Mouse (Mus musculus): ENCODE data around the gene Chn2. TPM values are rescaled to one million over a fixed set of nuclear protein-coding genes. Genes with fewer than 3 reads are reported as not detected.

Chn2 gene
- polyA plus RNA-seq, 1 experiment from 2014 or later, result 5.5 TPM

GRCm38 (mm10) chr6:54265384-54265783 lies 226.0 kb downstream of the Chn2 start:
- ATAC-seq (replicated peaks; ENCODE audit: low FRiP score) (no peak), DNase-seq (ENCODE audit: low spot score) (no peak)
- H3K27me3 ChIP-seq (replicated peaks; ENCODE audit: control insufficient read depth, insufficient read depth, low read length), result no peaks in the 10 kb centered on the region
- H3K4me2 ChIP-seq, result no peak overlapping the region
- H3K36me3 ChIP-seq (ENCODE audit: control insufficient read depth, insufficient read depth, low read length), result no peaks in the 10 kb centered on the region
- no peak overlapping the region for H3K27ac ChIP-seq (ENCODE audit: low read depth, low read length)
- H3K4me1 ChIP-seq (replicated peaks; ENCODE audit: control insufficient read depth, insufficient read depth, low read length), result no peaks in the 10 kb centered on the region
- 85% methylated on average over 6 of the region's 6 CpGs for WGBS
- no peaks in the 10 kb centered on the region for H3K9me3 ChIP-seq (ENCODE audit: control insufficient read depth, low read length)
- H3K4me3 ChIP-seq (ENCODE audit: low read depth, low read length), result no peak overlapping the region
- no peak overlapping the region for H3K9ac ChIP-seq (ENCODE audit: low read depth, low read length)

GRCm38 (mm10) chr6:54272556-54273378 lies 233.4 kb downstream of the Chn2 start:
- H3K36me3 ChIP-seq (ENCODE audit: control insufficient read depth, insufficient read depth, low read length), result no peaks in the 10 kb centered on the region
- 72% methylated on average over 14 of the region's 14 CpGs for WGBS
- H3K4me1 ChIP-seq (replicated peaks; ENCODE audit: control insufficient read depth, insufficient read depth, low read length), result peaks cover 7% of the 10 kb centered on the region
- H3K9ac ChIP-seq (ENCODE audit: low read depth, low read length), result no peak overlapping the region
- H3K4me3 ChIP-seq (ENCODE audit: low read depth, low read length), result no peak overlapping the region
- no peak for DNase-seq (ENCODE audit: low spot score)
- ATAC-seq (replicated peaks; ENCODE audit: low FRiP score), result no peak
- peak overlapping the region; percentile 32; the same call in 1 of the 2 replicates for H3K27ac ChIP-seq (ENCODE audit: low read depth, low read length)
- H3K9me3 ChIP-seq (ENCODE audit: control insufficient read depth, low read length), result no peaks in the 10 kb centered on the region
- H3K27me3 ChIP-seq (replicated peaks; ENCODE audit: control insufficient read depth, insufficient read depth, low read length), result no peaks in the 10 kb centered on the region
- no peak overlapping the region; the same call in 1 of the 2 replicates for H3K4me2 ChIP-seq

- H3K36me3 ChIP-seq (ENCODE audit: control insufficient read depth, insufficient read depth, low read length), result no peaks in the 10 kb centered on the region
- H3K9me3 ChIP-seq (ENCODE audit: control insufficient read depth, low read length), result no peaks in the 10 kb centered on the region
- H3K4me1 ChIP-seq (replicated peaks; ENCODE audit: control insufficient read depth, insufficient read depth, low read length), result peaks cover 10% of the 10 kb centered on the region
- DNase-seq (ENCODE audit: low spot score), result no peak
- no peak overlapping the region for H3K4me3 ChIP-seq (ENCODE audit: low read depth, low read length)
- 50% methylated on average over 6 of the region's 6 CpGs for WGBS
- 0 out of 2 replicates have a peak overlapping the region, but pooled peaks have one; percentile 32 for H3K27ac ChIP-seq (ENCODE audit: low read depth, low read length)
- no peak overlapping the region; the same call in 1 of the 2 replicates for H3K4me2 ChIP-seq
- no peaks in the 10 kb centered on the region for H3K27me3 ChIP-seq (replicated peaks; ENCODE audit: control insufficient read depth, insufficient read depth, low read length)
- no peak for ATAC-seq (replicated peaks; ENCODE audit: low FRiP score)
- no peak overlapping the region for H3K9ac ChIP-seq (ENCODE audit: low read depth, low read length)
Observed at GRCm38 (mm10) chr6:54273379-54273730, 234.0 kb downstream of the Chn2 start.

- DNase-seq (ENCODE audit: low spot score), result no peak
- no peak overlapping the region for H3K4me3 ChIP-seq (ENCODE audit: low read depth, low read length)
- H3K27ac ChIP-seq (ENCODE audit: low read depth, low read length), result no peak overlapping the region
- no peak overlapping the region for H3K4me2 ChIP-seq
- no peaks in the 10 kb centered on the region for H3K9me3 ChIP-seq (ENCODE audit: control insufficient read depth, low read length)
- WGBS, result 77% methylated on average over 4 of the region's 4 CpGs
- no peaks in the 10 kb centered on the region for H3K36me3 ChIP-seq (ENCODE audit: control insufficient read depth, insufficient read depth, low read length)
- no peak overlapping the region for H3K9ac ChIP-seq (ENCODE audit: low read depth, low read length)
- peaks cover 10% of the 10 kb centered on the region for H3K4me1 ChIP-seq (replicated peaks; ENCODE audit: control insufficient read depth, insufficient read depth, low read length)
- H3K27me3 ChIP-seq (replicated peaks; ENCODE audit: control insufficient read depth, insufficient read depth, low read length), result no peaks in the 10 kb centered on the region
- ATAC-seq (replicated peaks; ENCODE audit: low FRiP score), result no peak
Observed at GRCm38 (mm10) chr6:54277234-54277633, 237.9 kb downstream of the Chn2 start.

- Histone ChIP-seq H3K4me3 (ENCODE audit: low read depth, low read length) (no peak overlapping the region), H3K4me2 (no peak overlapping the region), H3K4me1 (replicated peaks; ENCODE audit: control insufficient read depth, insufficient read depth, low read length) (peaks cover 10% of the 10 kb centered on the region), H3K36me3 (ENCODE audit: control insufficient read depth, insufficient read depth, low read length) (no peaks in the 10 kb centered on the region), H3K9ac (ENCODE audit: low read depth, low read length) (no peak overlapping the region), H3K27ac (ENCODE audit: low read depth, low read length) (no peak overlapping the region), H3K9me3 (ENCODE audit: control insufficient read depth, low read length) (no peaks in the 10 kb centered on the region), H3K27me3 (replicated peaks; ENCODE audit: control insufficient read depth, insufficient read depth, low read length) (no peaks in the 10 kb centered on the region)
- no peak for ATAC-seq (replicated peaks; ENCODE audit: low FRiP score)
- 75% methylated on average over 5 of the region's 5 CpGs for WGBS
- no peak for DNase-seq (ENCODE audit: low spot score)
Observed at GRCm38 (mm10) chr6:54277828-54278227, 238.5 kb downstream of the Chn2 start.

- H3K27me3 ChIP-seq (replicated peaks; ENCODE audit: control insufficient read depth, insufficient read depth, low read length), result no peaks in the 10 kb centered on the region
- H3K9ac ChIP-seq (ENCODE audit: low read depth, low read length), result no peak overlapping the region
- peaks cover 6% of the 10 kb centered on the region for H3K4me1 ChIP-seq (replicated peaks; ENCODE audit: control insufficient read depth, insufficient read depth, low read length)
- no peaks in the 10 kb centered on the region for H3K9me3 ChIP-seq (ENCODE audit: control insufficient read depth, low read length)
- ATAC-seq (replicated peaks; ENCODE audit: low FRiP score) (no peak), DNase-seq (ENCODE audit: low spot score) (no peak)
- no peak overlapping the region for H3K27ac ChIP-seq (ENCODE audit: low read depth, low read length)
- no peak overlapping the region for H3K4me3 ChIP-seq (ENCODE audit: low read depth, low read length)
- no peaks in the 10 kb centered on the region for H3K36me3 ChIP-seq (ENCODE audit: control insufficient read depth, insufficient read depth, low read length)
- WGBS, result 81% methylated on average over 2 of the region's 2 CpGs
- H3K4me2 ChIP-seq, result no peak overlapping the region
Observed at GRCm38 (mm10) chr6:54278613-54279012, 239.3 kb downstream of the Chn2 start.

GRCm38 (mm10) chr6:54279391-54279790 lies 240.0 kb downstream of the Chn2 start:
- no peaks in the 10 kb centered on the region for H3K36me3 ChIP-seq (ENCODE audit: control insufficient read depth, insufficient read depth, low read length)
- no peak for ATAC-seq (replicated peaks; ENCODE audit: low FRiP score)
- H3K9me3 ChIP-seq (ENCODE audit: control insufficient read depth, low read length), result no peaks in the 10 kb centered on the region
- no peak for DNase-seq (ENCODE audit: low spot score)
- no peak overlapping the region for H3K4me3 ChIP-seq (ENCODE audit: low read depth, low read length)
- 64% methylated on average over 11 of the region's 11 CpGs for WGBS
- no peak overlapping the region for H3K9ac ChIP-seq (ENCODE audit: low read depth, low read length)
- no peaks in the 10 kb centered on the region for H3K27me3 ChIP-seq (replicated peaks; ENCODE audit: control insufficient read depth, insufficient read depth, low read length)
- H3K4me1 ChIP-seq (replicated peaks; ENCODE audit: control insufficient read depth, insufficient read depth, low read length), result peaks cover 4% of the 10 kb centered on the region
- no peak overlapping the region for H3K27ac ChIP-seq (ENCODE audit: low read depth, low read length)
- H3K4me2 ChIP-seq, result no peak overlapping the region

GRCm38 (mm10) chr6:54280248-54280647 lies 240.9 kb downstream of the Chn2 start:
- Histone ChIP-seq H3K27me3 (replicated peaks; ENCODE audit: control insufficient read depth, insufficient read depth, low read length) (no peaks in the 10 kb centered on the region), H3K9me3 (ENCODE audit: control insufficient read depth, low read length) (no peaks in the 10 kb centered on the region), H3K27ac (ENCODE audit: low read depth, low read length) (no peak overlapping the region), H3K4me1 (replicated peaks; ENCODE audit: control insufficient read depth, insufficient read depth, low read length) (peaks cover 4% of the 10 kb centered on the region), H3K36me3 (ENCODE audit: control insufficient read depth, insufficient read depth, low read length) (no peaks in the 10 kb centered on the region), H3K4me3 (ENCODE audit: low read depth, low read length) (no peak overlapping the region), H3K9ac (ENCODE audit: low read depth, low read length) (no peak overlapping the region), H3K4me2 (no peak overlapping the region)
- ATAC-seq (replicated peaks; ENCODE audit: low FRiP score) (no peak), DNase-seq (ENCODE audit: low spot score) (no peak)
- 73% methylated on average over 6 of the region's 6 CpGs for WGBS

GRCm38 (mm10) chr6:54283299-54283698 lies 243.9 kb downstream of the Chn2 start:
- Histone ChIP-seq H3K9ac (ENCODE audit: low read depth, low read length) (no peak overlapping the region), H3K27ac (ENCODE audit: low read depth, low read length) (no peak overlapping the region), H3K4me2 (no peak overlapping the region), H3K9me3 (ENCODE audit: control insufficient read depth, low read length) (no peaks in the 10 kb centered on the region), H3K4me3 (ENCODE audit: low read depth, low read length) (no peak overlapping the region), H3K27me3 (replicated peaks; ENCODE audit: control insufficient read depth, insufficient read depth, low read length) (no peaks in the 10 kb centered on the region), H3K4me1 (replicated peaks; ENCODE audit: control insufficient read depth, insufficient read depth, low read length) (no peaks in the 10 kb centered on the region; the same call in 1 of the 2 replicates), H3K36me3 (ENCODE audit: control insufficient read depth, insufficient read depth, low read length) (no peaks in the 10 kb centered on the region)
- 33% methylated on average over 1 of the region's 1 CpGs for WGBS
- DNase-seq (ENCODE audit: low spot score), result no peak
- no peak for ATAC-seq (replicated peaks; ENCODE audit: low FRiP score)

All from liver, embryonic 11.5 days (tissue).